Mouse (Mus musculus): ENCODE results near the gene Tmem191c. TPM values are rescaled to one million over a fixed set of nuclear protein-coding genes. Genes with fewer than 3 reads are reported as not detected.

The Tmem191c gene
- polyA plus RNA-seq, 1 experiment from 2014 or later, result 67.6 TPM

- H3K4me1 ChIP-seq, result no peaks in the 10 kb centered on the region
- H3K4me2 ChIP-seq, result no peak overlapping the region
- H3K9me3 ChIP-seq, result no peaks in the 10 kb centered on the region
- no peak overlapping the region for H3K9ac ChIP-seq
- no peaks in the 10 kb centered on the region for H3K27me3 ChIP-seq (replicated peaks)
- 96% methylated on average over 10 of the region's 10 CpGs for WGBS
- H3K36me3 ChIP-seq (replicated peaks), result peaks cover 71% of the 10 kb centered on the region
- H3K4me3 ChIP-seq, result no peak overlapping the region
- no peak for ATAC-seq (replicated peaks)
- H3K27ac ChIP-seq, result no peak overlapping the region
These were observed 33.2 kb downstream of the Tmem191c start for GRCm38 (mm10) chr16:17309036-17309435.

DNA sequence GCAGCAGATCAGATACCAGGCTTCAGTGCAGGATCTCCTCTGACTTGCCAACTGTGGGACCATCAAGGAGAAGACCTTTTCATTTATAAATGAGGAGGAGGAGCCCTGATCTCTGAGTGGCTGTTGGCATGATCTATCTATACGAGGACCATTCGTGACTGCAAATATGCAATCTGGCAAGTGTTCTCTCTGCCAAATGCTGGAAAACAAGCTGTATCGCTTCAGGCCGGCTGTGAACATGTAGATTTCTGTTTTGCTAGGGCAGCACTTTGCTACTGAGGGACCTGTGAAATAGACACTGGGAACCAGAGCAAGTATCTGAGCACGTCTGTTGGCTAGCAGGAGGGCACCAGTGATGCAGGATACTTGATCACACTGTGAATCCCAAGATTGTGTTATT lies 36.7 kb downstream of the Tmem191c start:
- Histone ChIP-seq H3K9me3 (no peaks in the 10 kb centered on the region), H3K27me3 (replicated peaks) (no peaks in the 10 kb centered on the region), H3K4me3 (no peak overlapping the region), H3K4me1 (no peaks in the 10 kb centered on the region), H3K4me2 (no peak overlapping the region), H3K27ac (no peak overlapping the region), H3K9ac (no peak overlapping the region), H3K36me3 (replicated peaks) (peaks cover 70% of the 10 kb centered on the region)
- WGBS, result 91% methylated on average over 5 of the region's 5 CpGs
- no peak for ATAC-seq (replicated peaks)

DNA sequence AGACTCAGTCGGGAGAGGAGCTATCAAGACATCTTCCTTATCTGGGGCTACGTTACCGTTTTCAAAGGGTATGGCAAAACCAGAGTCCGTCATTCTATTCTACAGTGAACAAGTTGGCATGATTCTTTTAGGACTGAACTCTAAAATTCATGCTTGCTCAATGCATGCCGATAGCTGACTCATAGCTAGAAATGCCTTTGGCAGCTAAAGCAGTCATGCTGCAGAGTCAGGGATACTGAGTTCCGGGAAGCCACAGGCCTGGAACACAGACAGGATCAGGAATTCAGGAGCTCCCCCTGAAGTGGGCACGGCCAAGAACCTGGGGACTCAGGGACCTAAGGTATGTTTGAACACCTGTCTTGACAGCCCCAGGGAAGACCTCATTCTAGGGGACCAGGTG lies 40.7 kb downstream of the Tmem191c start:
- Histone ChIP-seq H3K4me2 (no peak overlapping the region), H3K27me3 (replicated peaks) (no peaks in the 10 kb centered on the region), H3K4me3 (no peak overlapping the region), H3K36me3 (replicated peaks) (peaks cover 58% of the 10 kb centered on the region), H3K9ac (no peak overlapping the region), H3K27ac (no peak overlapping the region), H3K4me1 (no peaks in the 10 kb centered on the region), H3K9me3 (no peaks in the 10 kb centered on the region)
- no peak for ATAC-seq (replicated peaks)
- 90% methylated on average over 7 of the region's 7 CpGs for WGBS

DNA sequence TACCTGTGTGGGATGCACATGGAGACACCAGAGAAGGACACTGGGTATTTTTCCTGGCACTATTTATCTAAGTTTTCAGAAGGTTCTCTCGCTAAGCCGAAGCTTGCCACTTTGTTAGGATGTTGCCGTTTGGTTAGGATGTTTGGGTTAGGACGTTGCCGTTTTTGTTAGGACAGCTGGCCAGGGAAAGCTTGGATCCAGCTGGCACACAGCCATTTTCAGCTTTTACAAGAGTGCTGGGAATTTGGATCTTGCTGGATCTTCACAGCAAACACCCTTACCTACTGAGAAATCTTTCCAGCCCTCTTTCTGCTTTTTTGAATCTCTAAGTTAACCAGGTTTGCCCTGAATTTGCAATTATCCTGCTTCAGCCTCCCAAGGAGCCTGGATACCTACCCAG lies 45.6 kb downstream of the Tmem191c start:
- 82% methylated on average over 5 of the region's 5 CpGs for WGBS
- no peak for ATAC-seq (replicated peaks)
- H3K4me2 ChIP-seq, result no peak overlapping the region

GRCm38 (mm10) chr16:17324745-17325144 lies 48.9 kb downstream of the Tmem191c start:
- Histone ChIP-seq H3K4me3 (no peak overlapping the region), H3K9ac (no peak overlapping the region), H3K9me3 (no peaks in the 10 kb centered on the region), H3K36me3 (replicated peaks) (peaks cover 38% of the 10 kb centered on the region), H3K4me2 (no peak overlapping the region), H3K4me1 (no peaks in the 10 kb centered on the region), H3K27ac (no peak overlapping the region), H3K27me3 (replicated peaks) (no peaks in the 10 kb centered on the region)
- 92% methylated on average over 5 of the region's 5 CpGs for WGBS
- no peak for ATAC-seq (replicated peaks)

More for the DNA sequence above, 45.6 kb downstream of the Tmem191c start:
- Histone ChIP-seq H3K9ac (no peak overlapping the region), H3K27me3 (replicated peaks) (no peaks in the 10 kb centered on the region), H3K36me3 (replicated peaks) (peaks cover 57% of the 10 kb centered on the region), H3K4me1 (no peaks in the 10 kb centered on the region), H3K4me3 (no peak overlapping the region), H3K9me3 (no peaks in the 10 kb centered on the region), H3K27ac (no peak overlapping the region)

GRCm38 (mm10) chr16:17326064-17326463 lies 50.2 kb downstream of the Tmem191c start:
- no peak overlapping the region for H3K4me3 ChIP-seq
- WGBS, result 84% methylated on average over 2 of the region's 2 CpGs
- H3K4me1 ChIP-seq, result no peaks in the 10 kb centered on the region
- no peaks in the 10 kb centered on the region for H3K9me3 ChIP-seq
- H3K4me2 ChIP-seq, result no peak overlapping the region
- H3K27me3 ChIP-seq (replicated peaks), result no peaks in the 10 kb centered on the region
- no peak overlapping the region for H3K9ac ChIP-seq
- no peak for ATAC-seq (replicated peaks)
- no peak overlapping the region for H3K27ac ChIP-seq
- H3K36me3 ChIP-seq (replicated peaks), result peaks cover 41% of the 10 kb centered on the region

- H3K9me3 ChIP-seq, result no peaks in the 10 kb centered on the region
- H3K27me3 ChIP-seq (replicated peaks), result no peaks in the 10 kb centered on the region
- no peak overlapping the region for H3K4me2 ChIP-seq
- no peaks in the 10 kb centered on the region for H3K4me1 ChIP-seq
- ATAC-seq (replicated peaks), result no peak
- no peak overlapping the region for H3K27ac ChIP-seq
- 93% methylated on average over 1 of the region's 1 CpGs for WGBS
- no peak overlapping the region for H3K4me3 ChIP-seq
- no peak overlapping the region for H3K9ac ChIP-seq
- H3K36me3 ChIP-seq (replicated peaks), result peaks cover 22% of the 10 kb centered on the region; the same call in 1 of the 2 replicates
These were observed 54.1 kb downstream of the Tmem191c start for GRCm38 (mm10) chr16:17329848-17330570.

GRCm38 (mm10) chr16:17331116-17331515 lies 55.2 kb downstream of the Tmem191c start, which contains the start of gene Serpind1:
Serpind1 (plus strand) TSS chr16:17331371.
- Histone ChIP-seq H3K4me3 (no peak within 1 kb of the TSS), H3K27ac (no peak within 1 kb of the TSS), H3K9me3 (no peaks in the 10 kb centered on the region), H3K27me3 (replicated peaks) (no peaks in the 10 kb centered on the region), H3K4me2 (no peak within 1 kb of the TSS), H3K4me1 (no peaks in the 10 kb centered on the region), H3K36me3 (replicated peaks) (peaks cover 16% of the 10 kb centered on the region; the same call in 1 of the 2 replicates), H3K9ac (no peak within 1 kb of the TSS)
- WGBS, result 81% methylated on average over 2 of the region's 2 CpGs
- no peak for ATAC-seq (replicated peaks)

DNA sequence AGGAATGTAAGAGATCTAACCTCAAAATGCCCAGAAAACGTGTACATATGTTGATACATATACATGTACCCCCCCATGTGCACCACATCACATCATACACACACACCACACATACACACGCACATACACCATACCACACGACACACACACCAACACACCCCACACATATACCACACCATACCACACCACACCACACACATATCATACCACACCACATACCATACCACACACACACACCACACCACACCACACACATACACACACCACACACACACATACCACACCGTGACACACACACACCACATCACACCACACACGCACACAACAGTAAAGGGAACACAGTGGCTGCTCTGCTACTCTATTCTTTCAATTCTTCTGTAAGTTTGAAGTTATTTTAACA lies 56.0 kb downstream of the Tmem191c start:
- no peak overlapping the region for H3K4me3 ChIP-seq
- no peaks in the 10 kb centered on the region for H3K27me3 ChIP-seq (replicated peaks)
- H3K4me2 ChIP-seq, result no peak overlapping the region
- WGBS, result 93% methylated on average over 5 of the region's 5 CpGs
- no peak for ATAC-seq (replicated peaks)
- no peak overlapping the region for H3K27ac ChIP-seq
- no peak overlapping the region for H3K9ac ChIP-seq
- H3K4me1 ChIP-seq, result no peaks in the 10 kb centered on the region
- H3K36me3 ChIP-seq (replicated peaks), result peaks cover 15% of the 10 kb centered on the region; the same call in 1 of the 2 replicates
- H3K9me3 ChIP-seq, result no peaks in the 10 kb centered on the region

Other genes with a start within 250 kb of the Tmem191c start
- 167 and 172 TPM in 2 replicates for gene Ypel1, start 206.4 kb upstream of the Tmem191c start, polyA plus RNA-seq (2015; fragmentation: Nextera tagmentation; extraction: Ambion mirVana)
- 146 and 156 TPM in 2 replicates for gene Ppil2, start 164.8 kb upstream of the Tmem191c start, polyA plus RNA-seq (2015; fragmentation: Nextera tagmentation; extraction: Ambion mirVana)
- gene 2610318N02Rik, start 150.9 kb upstream of the Tmem191c start, polyA plus RNA-seq (2015; fragmentation: Nextera tagmentation; extraction: Ambion mirVana), result 15.2 and 15.6 TPM in 2 replicates
- 29.8 and 32.7 TPM in 2 replicates for gene Sdf2l1, start 143.7 kb upstream of the Tmem191c start, polyA plus RNA-seq (2015; fragmentation: Nextera tagmentation; extraction: Ambion mirVana)
- gene Ydjc, start 131.5 kb upstream of the Tmem191c start, polyA plus RNA-seq (2015; fragmentation: Nextera tagmentation; extraction: Ambion mirVana), result 37.3 and 43.7 TPM in 2 replicates
- gene Ccdc116, start 128.8 kb upstream of the Tmem191c start, polyA plus RNA-seq (2015; fragmentation: Nextera tagmentation; extraction: Ambion mirVana), result 2.9 and 3.7 TPM in 2 replicates
- gene Ube2l3, start 73.4 kb upstream of the Tmem191c start, polyA plus RNA-seq (2015; fragmentation: Nextera tagmentation; extraction: Ambion mirVana), result 262 and 275 TPM in 2 replicates
- gene Rimbp3, start 67.5 kb upstream of the Tmem191c start, polyA plus RNA-seq (2015; fragmentation: Nextera tagmentation; extraction: Ambion mirVana), result 2.6 and 3.3 TPM in 2 replicates
- gene Hic2, start 42.5 kb upstream of the Tmem191c start, polyA plus RNA-seq (2015; fragmentation: Nextera tagmentation; extraction: Ambion mirVana), result 11.1 and 11.6 TPM in 2 replicates
- 5.8 and 6.0 TPM in 2 replicates for gene Serpind1, start 55.3 kb downstream of the Tmem191c start, polyA plus RNA-seq (2015; fragmentation: Nextera tagmentation; extraction: Ambion mirVana)
- gene Snap29, start 129.9 kb downstream of the Tmem191c start, polyA plus RNA-seq (2015; fragmentation: Nextera tagmentation; extraction: Ambion mirVana), result 24.5 and 25.1 TPM in 2 replicates
- gene Pi4ka, start 130.2 kb downstream of the Tmem191c start, polyA plus RNA-seq (2015; fragmentation: Nextera tagmentation; extraction: Ambion mirVana), result 68.4 and 77.8 TPM in 2 replicates
- gene Crkl, start 175.9 kb downstream of the Tmem191c start, polyA plus RNA-seq (2015; fragmentation: Nextera tagmentation; extraction: Ambion mirVana), result 83.2 and 89.6 TPM in 2 replicates
- 16.8 and 17.9 TPM in 2 replicates for gene Aifm3, start 213.5 kb downstream of the Tmem191c start, polyA plus RNA-seq (2015; fragmentation: Nextera tagmentation; extraction: Ambion mirVana)
- 146 and 164 TPM in 2 replicates for gene Lztr1, start 232.6 kb downstream of the Tmem191c start, polyA plus RNA-seq (2015; fragmentation: Nextera tagmentation; extraction: Ambion mirVana)